Mouse (Mus musculus): ENCODE measurements at regions not wholly inside any gene's neighbourhood (a gene's known extent, or its start where the extent isn't known, plus 50 kb on each side); places are given as distances from the start of the nearest gene placed in this dataset.
A peak's percentile ranks its signal among the peaks of the same experiment; 100 is the strongest.

GRCm38 (mm10) chr7:70748884-70749283, 382.3 kb upstream of the Nr2f2 start:
- H3K9ac ChIP-seq = no peak overlapping the region
- H3K4me1 ChIP-seq = peaks cover 15% of the 10 kb centered on the region
- ATAC-seq (ENCODE audit: insufficient number of reproducible peaks, insufficient read depth, low FRiP score, low TSS enrichment, low read depth) = no peak
- H3K27ac ChIP-seq = no peak overlapping the region
- 22% methylated on average over 3 of the region's 3 CpGs for WGBS
- 0 out of 2 replicates have a peak, but pooled peaks cover 3% of the 10 kb centered on the region for H3K9me3 ChIP-seq
- no peaks in the 10 kb centered on the region for H3K36me3 ChIP-seq
- peaks cover 23% of the 10 kb centered on the region for H3K27me3 ChIP-seq
- H3K4me3 ChIP-seq = no peak overlapping the region
- no peak overlapping the region for H3K4me2 ChIP-seq

DNA sequence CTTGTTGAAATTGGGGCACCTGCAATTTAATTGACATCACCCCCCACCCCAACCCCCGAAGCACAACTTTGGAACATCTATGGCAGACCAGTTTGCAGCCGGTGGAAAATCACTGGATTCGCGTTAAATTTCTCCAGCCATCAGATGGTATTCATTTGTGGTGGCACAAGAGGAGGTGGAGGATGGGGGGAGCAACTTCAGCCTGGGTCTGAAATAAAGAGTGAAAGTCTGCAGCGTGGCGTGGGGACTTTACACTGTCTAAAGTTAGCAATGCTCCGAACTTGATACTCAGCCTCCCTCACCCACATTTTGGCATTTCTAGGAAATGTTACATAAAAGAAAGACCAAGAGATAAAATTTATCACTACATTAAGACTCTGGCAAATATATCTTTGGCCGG, 381.8 kb upstream of the Nr2f2 start:
- WGBS = 20% methylated on average over 8 of the region's 8 CpGs
- ATAC-seq (ENCODE audit: insufficient number of reproducible peaks, insufficient read depth, low FRiP score, low TSS enrichment, low read depth) = no peak
- H3K27me3 ChIP-seq = peaks cover 25% of the 10 kb centered on the region
- peaks cover 19% of the 10 kb centered on the region for H3K4me1 ChIP-seq
- no peak overlapping the region for H3K9ac ChIP-seq
- peak overlapping the region; percentile 18 for H3K4me2 ChIP-seq
- H3K9me3 ChIP-seq = 0 out of 2 replicates have a peak, but pooled peaks cover 3% of the 10 kb centered on the region
- H3K36me3 ChIP-seq = no peaks in the 10 kb centered on the region
- H3K4me3 ChIP-seq = no peak overlapping the region
- H3K27ac ChIP-seq = no peak overlapping the region

DNA sequence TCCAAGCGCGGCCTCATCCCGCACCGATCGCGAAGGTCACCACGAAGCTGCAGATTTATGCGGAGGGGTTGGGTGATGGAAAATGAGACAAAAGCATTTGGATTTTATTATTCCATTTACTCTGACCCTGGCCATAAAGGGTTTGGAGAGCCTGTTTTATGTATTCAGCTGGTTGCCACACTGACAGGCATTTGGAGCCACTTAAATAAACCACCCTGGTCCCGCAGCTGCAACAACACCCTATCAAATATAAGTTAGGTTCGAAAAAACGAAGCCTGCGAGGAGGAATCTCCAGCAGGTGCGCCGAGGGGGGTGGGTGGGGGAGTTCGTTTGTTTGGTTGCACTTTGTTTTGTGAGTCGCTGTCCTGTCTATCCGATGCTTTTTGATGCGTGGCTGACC, 377.8 kb upstream of the Nr2f2 start:
- peaks cover 23% of the 10 kb centered on the region for H3K27me3 ChIP-seq
- peaks cover 19% of the 10 kb centered on the region for H3K4me1 ChIP-seq
- H3K36me3 ChIP-seq = no peaks in the 10 kb centered on the region
- H3K9ac ChIP-seq = no peak overlapping the region
- 40% methylated on average over 18 of the region's 18 CpGs for WGBS
- peak overlapping the region; percentile 7; the same call in 1 of the 2 replicates for H3K4me2 ChIP-seq
- H3K27ac ChIP-seq = no peak overlapping the region
- no peak for ATAC-seq (ENCODE audit: insufficient number of reproducible peaks, insufficient read depth, low FRiP score, low TSS enrichment, low read depth)
- no peaks in the 10 kb centered on the region for H3K9me3 ChIP-seq
- H3K4me3 ChIP-seq = no peak overlapping the region

- Histone ChIP-seq H3K9me3 (no peaks in the 10 kb centered on the region), H3K9ac (no peak overlapping the region), H3K27me3 (peaks cover 2% of the 10 kb centered on the region; the same call in 1 of the 2 replicates), H3K4me1 (no peaks in the 10 kb centered on the region), H3K36me3 (no peaks in the 10 kb centered on the region), H3K4me2 (no peak overlapping the region), H3K27ac (no peak overlapping the region), H3K4me3 (no peak overlapping the region)
- WGBS = 96% methylated on average over 2 of the region's 2 CpGs
- ATAC-seq (ENCODE audit: insufficient number of reproducible peaks, insufficient read depth, low FRiP score, low TSS enrichment, low read depth) = no peak
Observed at GRCm38 (mm10) chr7:70735591-70735990, 369.1 kb upstream of the Nr2f2 start.

DNA sequence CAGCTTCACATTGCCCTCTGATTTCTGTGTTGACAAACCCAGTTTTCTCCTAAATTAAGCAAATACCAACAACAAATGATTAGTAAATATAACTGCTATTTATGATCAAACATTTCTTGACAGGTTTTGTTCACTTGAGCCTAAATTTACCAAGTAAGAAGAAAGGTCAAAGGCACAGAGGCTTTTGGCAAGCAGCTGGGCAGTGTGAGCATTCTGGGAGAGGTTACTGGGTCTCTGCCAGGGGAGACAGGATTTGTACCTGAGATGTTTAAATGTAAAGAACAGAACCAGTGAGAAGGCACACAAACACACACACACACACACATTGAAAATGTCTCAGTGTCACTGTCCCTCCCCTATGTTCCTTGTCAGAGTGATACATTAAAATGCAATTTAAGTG, 367.0 kb upstream of the Nr2f2 start:
- Histone ChIP-seq H3K4me2 (no peak overlapping the region), H3K27ac (no peak overlapping the region), H3K27me3 (peaks cover 2% of the 10 kb centered on the region; the same call in 1 of the 2 replicates), H3K9me3 (no peaks in the 10 kb centered on the region), H3K4me3 (no peak overlapping the region), H3K4me1 (no peaks in the 10 kb centered on the region), H3K9ac (no peak overlapping the region), H3K36me3 (no peaks in the 10 kb centered on the region)
- ATAC-seq (ENCODE audit: insufficient number of reproducible peaks, insufficient read depth, low FRiP score, low TSS enrichment, low read depth) = no peak

- Histone ChIP-seq H3K27me3 (peaks cover 2% of the 10 kb centered on the region; the same call in 1 of the 2 replicates), H3K27ac (no peak overlapping the region), H3K36me3 (no peaks in the 10 kb centered on the region), H3K9me3 (no peaks in the 10 kb centered on the region), H3K4me2 (no peak overlapping the region), H3K9ac (no peak overlapping the region), H3K4me1 (no peaks in the 10 kb centered on the region), H3K4me3 (no peak overlapping the region)
- WGBS = 84% methylated on average over 8 of the region's 8 CpGs
- no peak for ATAC-seq (ENCODE audit: insufficient number of reproducible peaks, insufficient read depth, low FRiP score, low TSS enrichment, low read depth)
Observed at GRCm38 (mm10) chr7:70729896-70730295, 363.4 kb upstream of the Nr2f2 start.

DNA sequence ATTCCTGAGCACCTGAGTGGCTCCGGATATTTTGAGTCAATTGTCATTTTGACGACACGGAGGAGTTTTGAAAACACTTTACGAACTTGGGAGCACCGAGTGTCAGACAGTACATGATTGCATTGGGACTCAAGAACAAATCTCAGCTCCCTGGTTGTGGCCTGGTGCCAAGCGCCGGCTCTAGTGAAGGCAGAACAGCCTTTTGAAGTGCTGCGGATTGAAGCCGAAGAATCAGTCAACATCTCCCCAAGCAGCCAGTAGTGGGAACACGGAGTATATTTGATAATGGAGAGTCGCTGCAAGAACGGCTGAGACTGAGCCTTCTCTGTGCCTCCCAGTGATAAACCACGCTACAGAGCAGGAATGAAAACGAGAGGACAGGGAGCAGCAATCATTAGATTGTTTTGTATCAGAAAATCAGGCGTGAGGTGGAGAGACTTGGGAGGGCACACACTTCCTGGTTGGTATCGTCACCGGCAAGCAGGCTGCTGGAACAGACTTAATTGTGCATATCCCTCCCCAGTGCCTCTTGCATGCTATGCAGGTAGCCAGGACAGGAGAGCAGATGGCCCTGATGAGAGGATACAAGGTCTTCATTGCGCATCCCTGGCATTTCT, 351.7 kb upstream of the Nr2f2 start:
- Histone ChIP-seq H3K27ac (no peak overlapping the region), H3K9ac (no peak overlapping the region), H3K9me3 (no peaks in the 10 kb centered on the region), H3K4me2 (no peak overlapping the region), H3K4me1 (no peaks in the 10 kb centered on the region), H3K4me3 (no peak overlapping the region), H3K27me3 (no peaks in the 10 kb centered on the region), H3K36me3 (no peaks in the 10 kb centered on the region)
- WGBS = 66% methylated on average over 18 of the region's 18 CpGs
- ATAC-seq (ENCODE audit: insufficient number of reproducible peaks, insufficient read depth, low FRiP score, low TSS enrichment, low read depth) = no peak

GRCm38 (mm10) chr7:70717608-70718007, 351.1 kb upstream of the Nr2f2 start:
- ATAC-seq (ENCODE audit: insufficient number of reproducible peaks, insufficient read depth, low FRiP score, low TSS enrichment, low read depth) = no peak

GRCm38 (mm10) chr7:70716811-70717458, 350.4 kb upstream of the Nr2f2 start:
- H3K27ac ChIP-seq = no peak overlapping the region
- H3K9ac ChIP-seq = no peak overlapping the region
- no peaks in the 10 kb centered on the region for H3K4me1 ChIP-seq
- no peaks in the 10 kb centered on the region for H3K27me3 ChIP-seq
- H3K36me3 ChIP-seq = no peaks in the 10 kb centered on the region
- no peak overlapping the region for H3K4me3 ChIP-seq
- no peaks in the 10 kb centered on the region for H3K9me3 ChIP-seq
- no peak for ATAC-seq (ENCODE audit: insufficient number of reproducible peaks, insufficient read depth, low FRiP score, low TSS enrichment, low read depth)
- H3K4me2 ChIP-seq = no peak overlapping the region
- WGBS = 79% methylated on average over 4 of the region's 4 CpGs

More at GRCm38 (mm10) chr7:70717608-70718007, 351.1 kb upstream of the Nr2f2 start:
- Histone ChIP-seq H3K36me3 (no peaks in the 10 kb centered on the region), H3K27ac (no peak overlapping the region), H3K9ac (no peak overlapping the region), H3K9me3 (no peaks in the 10 kb centered on the region), H3K4me3 (no peak overlapping the region), H3K4me1 (no peaks in the 10 kb centered on the region), H3K27me3 (no peaks in the 10 kb centered on the region), H3K4me2 (no peak overlapping the region)
- 88% methylated on average over 3 of the region's 3 CpGs for WGBS

DNA sequence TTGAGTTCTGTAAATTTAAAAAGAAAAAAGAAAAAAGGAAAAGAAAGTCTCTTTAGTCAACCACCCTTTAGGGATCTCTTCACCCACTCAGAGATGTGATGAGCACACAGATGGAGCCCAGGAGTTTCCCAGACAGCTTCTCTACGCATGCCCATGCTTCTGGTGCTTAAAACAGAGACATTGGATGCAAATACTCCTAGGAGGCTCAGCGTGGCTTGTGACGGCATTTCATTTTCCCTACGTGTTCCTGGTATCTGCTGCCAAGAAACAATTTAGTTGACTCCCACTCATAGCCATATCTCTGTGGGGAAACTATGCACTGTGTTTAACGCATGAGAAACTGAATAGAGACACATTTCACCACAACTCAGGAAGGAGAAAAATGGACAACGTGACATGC, 345.6 kb upstream of the Nr2f2 start:
- no peak for ATAC-seq (ENCODE audit: insufficient number of reproducible peaks, insufficient read depth, low FRiP score, low TSS enrichment, low read depth)
- WGBS = 84% methylated on average over 6 of the region's 6 CpGs
- H3K9me3 ChIP-seq = no peaks in the 10 kb centered on the region
- H3K4me3 ChIP-seq = no peak overlapping the region
- H3K27me3 ChIP-seq = no peaks in the 10 kb centered on the region; the same call in 1 of the 2 replicates
- H3K4me1 ChIP-seq = no peaks in the 10 kb centered on the region
- no peak overlapping the region for H3K9ac ChIP-seq
- no peak overlapping the region for H3K27ac ChIP-seq
- H3K36me3 ChIP-seq = no peaks in the 10 kb centered on the region
- no peak overlapping the region for H3K4me2 ChIP-seq

GRCm38 (mm10) chr7:70706281-70706680, 339.7 kb upstream of the Nr2f2 start:
- no peak overlapping the region for H3K4me2 ChIP-seq
- no peak overlapping the region for H3K4me3 ChIP-seq
- no peaks in the 10 kb centered on the region for H3K9me3 ChIP-seq
- 42% methylated on average over 9 of the region's 9 CpGs for WGBS
- no peak for ATAC-seq (ENCODE audit: insufficient number of reproducible peaks, insufficient read depth, low FRiP score, low TSS enrichment, low read depth)
- 0 out of 2 replicates have a peak, but pooled peaks cover 4% of the 10 kb centered on the region for H3K4me1 ChIP-seq
- H3K36me3 ChIP-seq = no peaks in the 10 kb centered on the region
- H3K27me3 ChIP-seq = peaks cover 15% of the 10 kb centered on the region
- H3K27ac ChIP-seq = no peak overlapping the region
- H3K9ac ChIP-seq = no peak overlapping the region

- Histone ChIP-seq H3K36me3 (no peaks in the 10 kb centered on the region), H3K9me3 (no peaks in the 10 kb centered on the region), H3K4me1 (peaks cover 19% of the 10 kb centered on the region), H3K4me2 (no peak overlapping the region), H3K9ac (no peak overlapping the region), H3K27ac (no peak overlapping the region), H3K4me3 (no peak overlapping the region), H3K27me3 (peaks cover 16% of the 10 kb centered on the region)
- 80% methylated on average over 1 of the region's 1 CpGs for WGBS
- no peak for ATAC-seq (ENCODE audit: insufficient number of reproducible peaks, insufficient read depth, low FRiP score, low TSS enrichment, low read depth)
Observed at GRCm38 (mm10) chr7:70703784-70704183, 337.2 kb upstream of the Nr2f2 start.
